Mouse (Mus musculus) heart, embryonic 16.5 days (tissue): ENCODE data around the gene Nudt19. TPM values are rescaled to one million over a fixed set of nuclear protein-coding genes. Genes with fewer than 3 reads are reported as not detected.
A peak's percentile ranks its signal among the peaks of the same experiment; 100 is the strongest.

Source experiments
- ATAC-seq: fragments of 200-750 bp; cut with Nextera tagmentation; replicated peaks from 2 replicates; pipeline ENCODE4 v1.8.0; 2017; ENCODE audit warnings: moderate number of reproducible peaks; ENCODE audit not compliant: insufficient read depth, low FRiP score; ENCODE audit errors: extremely low read depth
- H3K27ac ChIP-seq: fragments of 300-500 bp; sonication (generic); 2 replicates; pipeline ENCODE4 v1.5.1; 2014; ENCODE audit warnings: mild to moderate bottlenecking, low read length, control low read depth, moderate library complexity
- H3K27me3 ChIP-seq: fragments of 300-500 bp; sonication (generic); 2 replicates; pipeline ENCODE4 v1.6.1; 2014; ENCODE audit warnings: low read length, mixed read lengths; ENCODE audit not compliant: control insufficient read depth, insufficient read depth
- H3K36me3 ChIP-seq: fragments of 300-500 bp; sonication (generic); 2 replicates; pipeline ENCODE4 v1.6.1; 2014; ENCODE audit not compliant: control insufficient read depth, insufficient read depth
- H3K4me1 ChIP-seq: fragments of 300-500 bp; sonication (generic); 2 replicates; pipeline ENCODE4 v1.6.1; 2014; ENCODE audit warnings: low read length, mixed read lengths; ENCODE audit not compliant: control insufficient read depth, insufficient read depth
- H3K4me2 ChIP-seq: fragments of 300-500 bp; sonication (generic); 2 replicates; pipeline ENCODE4 v1.6.1; 2014; ENCODE audit warnings: low read depth, mild to moderate bottlenecking, control low read depth, low read length
- H3K4me3 ChIP-seq: fragments of 300-500 bp; sonication (generic); 2 replicates; pipeline ENCODE4 v1.5.1; 2014; ENCODE audit warnings: mild to moderate bottlenecking, control low read depth, low read length
- H3K9ac ChIP-seq: fragments of 300-500 bp; sonication (generic); 2 replicates; pipeline ENCODE4 v1.6.1; 2014; ENCODE audit warnings: low read length, control low read depth
- H3K9me3 ChIP-seq: fragments of 300-500 bp; sonication (generic); replicated peaks from 2 replicates; pipeline ENCODE4 v1.6.1; 2016; ENCODE audit warnings: low read length; ENCODE audit not compliant: control insufficient read depth
- WGBS: fragments of 180-500 bp; shearing (Covaris S2); extraction: QIAGEN DNeasy Blood & Tissue Kit; methylation state at CpG from one replicate; pipeline ENCODE4 v1.1.7; 2014; 5-methylcytosine and 5-hydroxymethylcytosine counted together
- polyA plus RNA-seq: library from polyadenylated mRNA; unstranded; fragments of >200 nt; fragmentation: Nextera tagmentation; extraction: Ambion mirVana; gene quantifications from 2 replicates; pipeline ENCODE4 v1.2.1, GENCODE M21; 2015

Gene Nudt19
- polyA plus RNA-seq, 1 experiment from 2014 or later: 142 TPM

DNA sequence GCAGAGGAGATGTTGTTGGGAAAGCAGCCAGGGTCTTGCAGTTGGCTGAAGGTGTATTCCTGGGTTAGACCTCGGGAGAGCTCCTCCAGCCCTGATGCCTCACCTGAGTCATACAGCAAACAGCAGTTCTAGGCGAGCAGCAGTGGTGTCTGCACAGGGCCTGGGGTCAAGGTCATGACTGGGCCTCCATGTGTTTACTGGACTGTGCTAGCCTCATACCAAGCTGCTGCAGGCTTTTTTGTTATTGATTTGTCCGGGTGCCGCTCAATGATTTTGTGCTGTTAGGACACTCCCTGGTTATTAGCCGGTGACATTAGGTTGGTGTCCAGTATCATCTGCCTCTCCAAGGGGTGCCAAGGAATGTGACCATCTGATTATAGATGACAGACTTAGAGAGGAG, 31.6 kb upstream of the Nudt19 start:
- Histone ChIP-seq H3K27me3 (peaks cover 7% of the 10 kb centered on the region), H3K9ac (no peak overlapping the region), H3K4me3 (no peak overlapping the region), H3K9me3 (no peaks in the 10 kb centered on the region), H3K27ac (no peak overlapping the region), H3K4me1 (peaks cover 21% of the 10 kb centered on the region), H3K36me3 (no peaks in the 10 kb centered on the region; the same call in none of the 2 replicates), H3K4me2 (no peak overlapping the region)
- ATAC-seq: no peak
- 72% methylated on average over 5 of the region's 5 CpGs for WGBS

DNA sequence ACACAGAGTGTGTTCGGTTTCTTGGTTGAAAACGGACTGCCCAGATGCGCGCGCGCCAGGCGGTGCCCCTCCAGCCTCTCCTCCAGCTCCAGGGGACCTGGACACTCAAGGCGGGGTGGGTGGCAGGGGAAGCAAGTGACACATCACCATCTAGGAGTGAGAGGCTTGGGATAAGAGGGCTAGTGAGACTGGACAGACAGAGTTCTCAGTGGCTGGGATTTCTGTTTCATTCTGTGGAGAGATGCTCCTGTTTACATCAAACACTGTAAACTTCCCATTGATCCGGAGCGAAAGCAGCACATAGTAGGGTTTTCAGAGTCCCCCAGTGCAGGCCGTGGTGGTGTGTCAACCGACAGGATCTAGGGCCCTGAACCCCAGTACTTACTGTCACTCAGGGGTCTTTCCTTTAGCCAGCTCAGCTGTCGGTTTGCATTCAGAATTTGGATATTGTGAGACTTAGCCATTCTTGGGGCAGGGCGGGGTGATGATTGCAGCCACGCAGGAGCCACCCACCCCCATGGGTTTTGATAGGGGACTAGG, 30.9 kb upstream of the Nudt19 start:
- Histone ChIP-seq H3K4me2 (peak overlapping the region; percentile 96), H3K27me3 (peaks cover 10% of the 10 kb centered on the region), H3K9me3 (no peaks in the 10 kb centered on the region), H3K4me1 (peaks cover 21% of the 10 kb centered on the region), H3K27ac (no peak overlapping the region), H3K36me3 (no peaks in the 10 kb centered on the region; the same call in 1 of the 2 replicates), H3K9ac (peak overlapping the region; percentile 88), H3K4me3 (peak overlapping the region; percentile 97)
- WGBS: 20% methylated on average over 15 of the region's 15 CpGs
- no peak for ATAC-seq

DNA sequence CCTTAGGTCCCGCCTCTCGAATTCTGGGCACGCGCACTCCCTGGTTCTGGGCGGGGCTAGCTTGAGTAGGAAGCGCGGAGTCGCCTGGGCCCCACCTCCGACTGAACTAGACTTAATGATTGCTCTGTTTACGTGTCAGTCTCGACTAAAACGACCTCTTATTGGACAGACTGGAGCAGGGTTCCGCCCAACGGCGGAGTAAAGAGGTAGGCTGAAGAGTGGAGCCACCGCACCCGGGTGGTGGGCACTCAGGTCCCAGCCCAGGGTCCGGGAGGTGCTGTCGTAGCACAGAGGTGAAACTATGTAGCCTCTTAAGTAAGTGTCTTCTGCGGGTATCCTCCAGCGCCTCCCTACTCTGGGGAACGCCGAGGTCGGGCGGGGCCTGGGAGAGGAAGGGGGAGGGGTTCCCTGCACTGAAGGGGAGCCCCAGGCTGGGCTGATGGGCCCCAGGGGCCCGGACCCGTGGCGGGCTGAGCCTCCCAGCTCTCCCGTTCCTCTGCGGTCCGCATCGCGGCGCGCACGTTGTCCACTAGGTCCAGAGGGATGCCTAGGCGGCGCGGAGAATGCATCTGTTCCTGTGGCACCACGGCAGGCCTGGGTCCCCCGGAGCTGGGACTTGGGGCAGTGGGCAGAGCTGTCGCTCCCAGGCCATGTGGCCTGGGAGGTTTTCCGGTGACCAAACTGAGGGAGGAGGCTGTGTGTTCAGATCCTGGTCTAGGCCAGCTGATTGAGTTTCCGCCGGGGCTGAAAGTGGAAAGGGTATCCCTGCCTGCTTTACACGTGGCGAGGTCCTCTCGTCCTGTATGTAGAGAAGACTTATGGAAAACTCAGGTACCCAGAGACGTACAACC, 30.2 kb upstream of the Nudt19 start, which contains the start of gene Ankrd27:
Gene Ankrd27 (plus strand): TSS at position 190 of the 851 bp plus-strand sequence.
- Histone ChIP-seq H3K27ac (peak within 1 kb of the TSS; percentile 78), H3K4me2 (peak within 1 kb of the TSS; percentile 96), H3K4me1 (peaks cover 21% of the 10 kb centered on the region), H3K4me3 (peak within 1 kb of the TSS; percentile 97), H3K9me3 (no peaks in the 10 kb centered on the region), H3K36me3 (no peaks in the 10 kb centered on the region), H3K27me3 (peaks cover 10% of the 10 kb centered on the region), H3K9ac (peak within 1 kb of the TSS; percentile 88)
- ATAC-seq: peak; percentile 97
- WGBS: under 1% methylated on average over 49 of the region's 49 CpGs

DNA sequence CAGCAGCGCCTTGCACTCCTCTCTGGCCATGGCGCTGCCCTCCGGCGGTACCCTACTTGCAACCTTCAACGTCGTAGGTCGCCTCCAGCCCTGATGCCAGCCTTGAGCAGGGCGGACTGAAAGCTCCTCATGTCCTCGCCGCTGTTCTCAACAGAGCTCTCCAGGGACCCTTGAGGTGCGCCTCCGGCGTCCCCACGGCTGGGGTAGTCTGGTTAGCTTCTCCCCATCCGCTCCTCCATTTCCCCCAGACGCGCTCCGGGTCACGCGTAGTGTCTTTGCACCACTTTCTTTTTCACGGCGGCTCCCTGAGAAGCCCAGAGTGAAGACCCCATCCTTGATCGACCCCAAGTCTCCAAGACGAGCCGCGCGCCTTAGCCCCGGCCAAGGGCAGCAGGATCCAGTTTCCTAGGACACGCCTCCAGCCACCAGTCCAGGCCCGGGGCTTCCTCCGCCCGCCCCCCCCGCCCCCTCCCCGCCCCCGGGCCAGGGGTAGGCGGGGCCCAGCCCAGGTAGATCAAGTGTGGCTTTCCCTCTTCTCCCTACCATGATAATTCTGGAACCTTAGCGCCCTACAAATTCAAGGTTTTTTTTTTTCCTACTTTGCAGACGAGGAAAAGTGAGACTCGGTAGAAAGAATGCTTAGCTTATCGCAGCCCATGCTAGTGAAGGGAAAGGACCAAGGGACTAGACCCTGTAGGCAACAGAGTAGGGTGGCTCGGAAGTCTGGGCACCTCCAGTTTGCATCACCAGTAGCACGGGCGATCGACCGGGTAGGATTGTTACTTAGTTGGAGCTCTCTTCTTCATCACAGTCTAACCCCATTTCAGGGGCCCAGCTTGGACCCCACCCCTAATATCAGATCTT, 29.3 kb upstream of the Nudt19 start, which contains the start of gene Rgs9bp:
Gene Rgs9bp (minus strand): TSS at position 392 of the 864 bp plus-strand sequence.
- Histone ChIP-seq H3K4me1 (peaks cover 19% of the 10 kb centered on the region), H3K4me2 (peak within 1 kb of the TSS; percentile 96), H3K4me3 (peak within 1 kb of the TSS; percentile 97), H3K9ac (peak within 1 kb of the TSS; percentile 88), H3K27ac (peak within 1 kb of the TSS; percentile 78), H3K27me3 (peaks cover 10% of the 10 kb centered on the region), H3K9me3 (no peaks in the 10 kb centered on the region), H3K36me3 (no peaks in the 10 kb centered on the region)
- under 1% methylated on average over 45 of the region's 45 CpGs for WGBS
- peak; percentile 71 for ATAC-seq

DNA sequence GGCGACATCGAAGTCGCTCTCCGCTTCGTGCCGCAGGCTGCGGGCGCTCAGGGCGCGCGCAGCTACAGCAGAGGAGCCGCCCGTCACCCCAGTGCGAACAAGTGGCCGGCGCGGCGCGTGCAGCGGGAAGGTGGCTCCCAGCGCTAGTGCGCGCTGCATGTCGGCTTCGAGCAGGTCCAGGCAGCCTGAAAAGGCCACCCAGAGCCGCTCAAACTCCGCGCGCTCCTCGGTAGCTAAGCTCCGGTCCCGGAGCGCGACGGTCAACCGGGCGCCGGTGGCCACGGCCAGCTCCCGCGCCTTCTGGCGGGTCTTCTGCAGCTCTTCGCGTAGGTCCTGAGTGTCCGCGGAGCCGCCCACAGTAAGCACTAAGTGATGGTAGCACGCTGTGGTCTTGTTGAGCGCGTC, 28.7 kb upstream of the Nudt19 start:
- no peak overlapping the region for H3K27ac ChIP-seq
- H3K9me3 ChIP-seq: no peaks in the 10 kb centered on the region
- ATAC-seq: no peak

DNA sequence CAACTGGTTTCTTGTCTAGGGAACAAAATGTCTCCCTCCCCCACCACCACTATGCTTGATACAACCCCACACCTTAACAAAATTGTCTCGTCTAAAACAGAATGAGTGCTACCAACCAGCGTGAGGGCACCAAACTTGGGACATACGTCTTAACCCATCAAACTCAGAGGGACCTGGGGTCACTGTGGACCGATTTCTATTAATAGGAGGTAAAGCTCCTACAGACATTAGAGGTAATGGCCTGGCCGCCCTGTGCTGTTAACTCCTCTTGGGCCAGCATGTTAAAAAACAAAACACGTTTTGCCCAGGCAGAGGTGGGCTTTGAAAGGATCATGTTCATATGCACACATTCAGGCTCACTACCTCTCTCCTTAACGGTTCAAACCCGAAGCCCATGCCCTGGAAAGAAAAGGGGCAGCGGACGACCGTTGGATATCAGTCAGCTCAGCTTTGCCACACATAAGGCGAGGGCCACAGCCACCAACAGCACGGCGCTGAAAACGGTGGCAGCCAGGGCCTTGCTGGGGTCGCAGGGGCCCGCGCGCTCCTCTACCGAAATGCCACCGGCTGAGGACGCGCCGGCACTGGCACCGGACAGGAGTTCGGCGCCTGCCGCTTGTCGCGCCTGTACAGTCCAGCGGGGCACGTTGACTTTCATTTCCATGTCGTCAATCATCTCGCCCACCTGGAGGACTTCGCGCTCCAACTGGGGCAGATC, 28.1 kb upstream of the Nudt19 start:
- Histone ChIP-seq H3K4me2 (peak overlapping the region; percentile 96), H3K27me3 (peaks cover 10% of the 10 kb centered on the region), H3K9me3 (no peaks in the 10 kb centered on the region), H3K4me1 (peaks cover 19% of the 10 kb centered on the region), H3K4me3 (peak overlapping the region; percentile 97), H3K36me3 (no peaks in the 10 kb centered on the region), H3K9ac (peak overlapping the region; percentile 57), H3K27ac (no peak overlapping the region)
- ATAC-seq: no peak
- WGBS: 5% methylated on average over 36 of the region's 36 CpGs

More for the DNA sequence above, 28.7 kb upstream of the Nudt19 start:
- Histone ChIP-seq H3K4me1 (peaks cover 19% of the 10 kb centered on the region), H3K4me3 (peak overlapping the region; percentile 97), H3K27me3 (peaks cover 10% of the 10 kb centered on the region), H3K9ac (peak overlapping the region; percentile 57), H3K36me3 (no peaks in the 10 kb centered on the region), H3K4me2 (peak overlapping the region; percentile 96)
- WGBS: under 1% methylated on average over 47 of the region's 50 CpGs

DNA sequence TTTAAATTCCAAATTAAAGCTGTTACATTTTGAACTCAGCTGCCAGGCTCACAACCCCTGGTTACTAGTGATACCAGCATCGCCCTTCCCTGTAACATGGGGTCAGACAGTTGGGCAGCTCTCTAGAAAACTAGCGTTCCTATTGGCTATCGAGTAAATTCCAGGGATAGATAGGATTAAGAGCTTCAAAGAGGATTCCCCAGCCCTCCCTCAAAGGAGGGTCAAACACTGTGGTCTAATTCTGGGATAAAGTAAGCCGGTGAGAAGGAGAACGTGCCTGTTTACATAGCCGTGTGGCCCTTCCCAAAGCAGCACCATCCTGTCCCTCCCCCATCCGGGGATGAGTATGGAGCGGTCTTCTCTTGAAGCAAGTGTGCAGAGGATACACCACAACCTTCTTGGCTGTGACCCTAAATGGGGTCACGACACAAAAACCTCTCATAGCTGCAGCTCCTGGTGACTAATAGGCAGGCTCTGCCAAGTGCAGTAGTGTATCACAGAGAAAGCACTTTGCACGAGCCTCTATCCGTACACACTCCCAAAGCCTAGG, 27.4 kb upstream of the Nudt19 start:
- no peak for ATAC-seq
- H3K9me3 ChIP-seq: no peaks in the 10 kb centered on the region
- H3K9ac ChIP-seq: no peak overlapping the region
- peaks cover 19% of the 10 kb centered on the region for H3K4me1 ChIP-seq
- no peak overlapping the region for H3K4me2 ChIP-seq
- no peak overlapping the region for H3K4me3 ChIP-seq
- WGBS: 19% methylated on average over 11 of the region's 11 CpGs
- peaks cover 10% of the 10 kb centered on the region for H3K27me3 ChIP-seq
- no peaks in the 10 kb centered on the region for H3K36me3 ChIP-seq
- no peak overlapping the region for H3K27ac ChIP-seq

DNA sequence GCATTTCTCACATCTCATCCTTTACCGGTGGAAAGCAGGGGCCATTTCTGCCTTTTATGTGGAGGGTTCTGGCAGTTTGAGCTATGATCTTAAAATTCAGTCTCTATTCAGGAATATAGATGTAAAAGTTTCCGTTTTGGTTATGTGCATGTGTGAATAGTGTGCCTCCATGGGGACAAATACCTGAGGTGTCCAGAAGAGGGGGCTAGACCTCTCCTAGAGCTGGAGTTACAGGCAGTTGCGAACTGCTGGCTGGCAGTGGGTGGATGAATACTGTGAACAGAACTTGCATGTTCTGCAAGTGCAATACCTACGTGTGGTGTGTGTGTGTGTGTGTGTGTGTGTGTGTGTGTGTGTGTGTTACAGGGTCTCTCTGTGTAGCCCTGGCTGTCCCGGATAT, 26.6 kb upstream of the Nudt19 start:
- WGBS: 72% methylated on average over 5 of the region's 5 CpGs
- no peak for ATAC-seq

More for the DNA sequence above, 26.6 kb upstream of the Nudt19 start:
- no peak overlapping the region for H3K4me3 ChIP-seq
- H3K27me3 ChIP-seq: peaks cover 10% of the 10 kb centered on the region
- peaks cover 15% of the 10 kb centered on the region for H3K4me1 ChIP-seq
- no peaks in the 10 kb centered on the region for H3K9me3 ChIP-seq
- no peaks in the 10 kb centered on the region for H3K36me3 ChIP-seq
- H3K27ac ChIP-seq: no peak overlapping the region
- H3K4me2 ChIP-seq: no peak overlapping the region
- H3K9ac ChIP-seq: no peak overlapping the region
